Mouse (Mus musculus): ENCODE measurements around the gene Slc46a1.

The Slc46a1 gene

GRCm38 (mm10) chr11:78455308-78455707, 10.2 kb upstream of the Slc46a1 start:
- no peak for DNase-seq (ENCODE audit: low spot score in 2 of 2)

DNA sequence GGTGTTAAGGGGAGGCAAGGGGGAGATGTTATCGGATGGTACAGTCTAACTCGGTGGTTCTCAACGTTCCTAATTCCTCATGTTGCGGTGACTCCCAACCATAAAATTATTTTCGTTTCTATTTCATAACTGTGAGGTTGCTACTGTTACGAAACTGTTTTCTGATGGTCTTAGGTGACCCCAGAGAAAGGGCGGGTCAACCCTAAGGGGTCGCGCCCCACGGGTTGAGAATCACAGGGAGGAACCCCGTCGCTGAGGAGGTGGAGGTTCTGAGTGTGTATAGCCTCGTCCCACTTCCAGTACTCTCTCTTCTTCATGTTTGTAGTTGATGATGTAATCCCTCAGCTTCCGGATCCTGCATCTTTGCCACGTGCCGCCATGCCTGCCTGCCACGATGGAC, 6.8 kb upstream of the Slc46a1 start:
- DNase-seq (ENCODE audit: low spot score in 2 of 2), result no peak

GRCm38 (mm10) chr11:78461894-78462293, 3.6 kb upstream of the Slc46a1 start:
- DNase-seq (ENCODE audit: low spot score in 2 of 2), result no peak

GRCm38 (mm10) chr11:78462669-78463068, 2.8 kb upstream of the Slc46a1 start:
- DNase-seq (ENCODE audit: low spot score in 2 of 2), result no peak

- no peak for DNase-seq (ENCODE audit: low spot score in 2 of 2)
These were observed 2.0 kb upstream of the Slc46a1 start for GRCm38 (mm10) chr11:78463286-78464036.

DNA sequence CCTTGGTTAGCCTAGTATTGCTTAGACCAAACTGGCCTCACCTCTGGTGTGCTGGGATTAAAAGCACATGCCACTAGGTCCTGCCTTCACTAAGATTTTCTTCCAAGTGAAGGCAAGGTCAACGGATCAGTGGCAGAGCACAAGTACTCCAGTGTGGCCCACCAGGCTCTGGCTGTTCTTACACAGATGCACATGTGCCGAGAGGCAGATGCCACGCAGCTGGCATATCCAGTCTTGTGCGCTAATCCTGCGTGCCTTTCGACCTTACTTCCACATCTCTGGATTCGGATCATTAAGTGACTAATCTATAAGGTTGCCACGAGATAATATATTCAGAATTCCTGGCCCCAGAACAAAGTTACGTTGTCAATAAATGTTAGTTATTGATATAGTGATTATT, 381 bp upstream of the Slc46a1 start:
- no peak for DNase-seq (ENCODE audit: low spot score in 2 of 2)

DNA sequence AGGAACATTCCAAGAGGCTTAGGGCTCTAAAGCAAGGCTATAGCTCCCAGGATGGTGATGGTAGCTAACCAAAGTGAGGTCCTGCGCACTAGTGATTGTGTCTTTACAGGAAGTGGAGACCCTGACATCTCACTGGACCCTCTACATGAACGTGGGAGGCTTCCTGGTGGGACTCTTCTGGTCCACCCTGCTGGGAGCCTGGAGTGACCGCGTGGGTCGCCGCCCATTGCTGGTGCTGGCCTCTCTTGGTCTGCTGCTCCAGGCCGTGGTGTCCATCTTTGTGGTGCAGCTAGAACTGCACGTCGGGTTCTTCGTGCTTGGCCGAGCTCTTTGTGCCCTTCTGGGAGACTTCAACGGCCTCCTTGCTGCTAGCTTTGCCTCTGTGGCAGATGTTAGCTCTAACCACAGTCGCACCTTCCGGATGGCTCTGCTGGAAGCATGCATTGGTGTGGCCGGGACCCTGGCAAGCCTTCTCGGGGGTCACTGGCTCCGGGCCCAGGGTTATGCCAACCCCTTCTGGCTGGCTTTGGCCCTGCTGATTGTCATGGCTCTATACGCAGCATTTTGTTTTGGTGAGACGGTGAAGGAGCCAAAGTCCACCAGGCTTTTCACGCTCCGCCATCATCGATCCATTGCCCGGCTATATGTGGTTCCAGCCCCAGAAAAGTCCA, 880 bp downstream of the Slc46a1 start:
- no peak for DNase-seq (ENCODE audit: low spot score in 2 of 2)

DNA sequence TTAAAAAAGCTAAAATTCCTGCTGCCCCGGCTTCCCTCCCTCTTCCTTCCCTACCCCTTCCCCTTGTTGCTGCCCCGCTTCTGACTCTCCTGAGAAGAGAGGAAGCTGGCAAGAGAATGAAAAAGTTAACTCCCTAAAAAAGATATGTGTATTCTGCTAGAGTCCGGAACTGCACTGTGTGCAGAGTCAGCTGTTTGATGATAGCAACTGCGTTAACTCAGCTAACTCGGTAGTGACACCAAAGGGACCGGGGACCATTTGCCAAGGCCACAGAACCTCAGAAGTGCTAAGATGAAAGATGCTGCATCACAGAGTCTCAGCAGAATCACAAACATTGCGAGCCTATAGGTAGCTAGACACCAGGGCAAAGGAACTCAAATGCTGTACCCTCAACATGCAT, 2.0 kb downstream of the Slc46a1 start:
- DNase-seq (ENCODE audit: low spot score in 2 of 2), result no peak

DNA sequence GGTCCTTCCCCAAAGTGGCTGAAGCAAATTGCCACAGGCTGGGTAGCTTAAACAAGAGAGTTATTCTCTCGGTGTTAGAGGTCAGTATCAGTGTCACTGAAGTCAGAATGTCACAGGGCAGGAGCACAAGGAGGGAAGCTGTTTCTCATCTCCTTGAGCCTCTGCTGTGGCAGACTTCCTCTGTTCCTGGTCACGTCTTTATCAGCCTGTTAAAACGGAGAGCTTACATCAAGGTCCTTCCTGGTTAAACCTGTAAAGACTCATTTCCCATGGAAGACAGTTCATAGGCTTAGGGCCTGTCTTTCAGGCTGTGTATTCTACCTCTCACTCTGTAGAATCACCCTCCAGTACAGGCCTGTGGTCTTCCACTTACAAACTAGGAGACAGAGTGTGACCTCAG, 2.4 kb downstream of the Slc46a1 start:
- no peak for DNase-seq (ENCODE audit: low spot score in 2 of 2)

DNA sequence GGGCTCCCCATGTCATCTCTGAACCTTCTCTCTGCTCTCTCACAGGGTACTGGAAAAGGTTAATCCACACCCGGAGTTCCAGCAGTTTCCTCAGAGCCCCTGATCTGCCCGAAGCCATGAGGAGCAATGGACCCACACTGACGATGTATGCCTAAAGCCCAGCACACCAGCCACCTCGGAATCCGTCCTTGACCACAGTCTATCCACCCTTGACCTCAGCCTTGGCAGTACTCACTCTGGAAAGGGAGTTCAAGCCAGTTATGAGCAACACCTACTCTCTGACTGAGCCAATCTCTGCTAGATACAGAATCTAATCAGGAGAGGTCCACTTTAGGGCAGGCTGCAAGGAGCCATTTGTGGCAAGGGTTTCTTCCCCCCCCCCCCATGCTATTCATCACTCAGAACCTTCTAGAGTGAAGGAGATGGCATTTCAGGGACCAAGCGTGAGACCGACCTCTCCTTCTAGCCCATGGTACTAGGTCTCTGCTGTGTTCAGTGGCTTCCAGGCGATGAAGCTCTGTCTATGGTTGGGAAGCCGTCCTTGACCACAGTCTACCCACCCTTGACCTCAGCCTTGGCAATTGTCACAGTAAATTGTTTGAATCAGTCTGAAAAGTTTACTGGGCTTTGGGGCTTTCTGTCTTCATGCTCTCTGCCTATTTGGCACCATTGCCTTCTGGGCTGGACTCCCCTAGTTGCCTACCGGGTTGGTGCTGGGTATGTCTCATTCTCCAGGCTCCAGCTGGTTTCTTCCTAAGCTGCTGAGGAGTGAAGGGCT, 6.0 kb downstream of the Slc46a1 start:
- no peak for DNase-seq (ENCODE audit: low spot score in 2 of 2)

DNA sequence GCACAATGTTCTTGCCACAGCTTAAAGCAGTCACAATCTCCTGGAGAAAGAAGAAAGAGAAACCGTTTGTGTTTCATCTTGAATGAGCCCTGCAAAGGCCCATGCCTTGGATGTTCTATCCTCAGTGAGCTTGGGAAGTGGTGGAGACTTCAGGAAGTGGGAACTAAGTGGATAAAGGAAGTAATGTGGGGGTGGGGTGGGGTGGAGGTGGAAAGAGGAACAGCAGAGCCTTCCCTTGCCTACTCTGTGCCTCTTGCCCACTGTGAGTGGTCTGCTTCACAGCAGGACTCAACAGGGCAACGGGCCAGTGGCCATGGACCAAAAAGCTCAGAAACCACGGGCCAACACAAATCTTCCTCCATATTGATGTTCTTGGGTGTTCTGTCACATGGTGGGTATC, 9.8 kb downstream of the Slc46a1 start:
- no peak for DNase-seq (ENCODE audit: low spot score in 2 of 2)

GRCm38 (mm10) chr11:78483639-78484038, 18.1 kb downstream of the Slc46a1 start:
- DNase-seq (ENCODE audit: low spot score in 2 of 2), result no peak

DNA sequence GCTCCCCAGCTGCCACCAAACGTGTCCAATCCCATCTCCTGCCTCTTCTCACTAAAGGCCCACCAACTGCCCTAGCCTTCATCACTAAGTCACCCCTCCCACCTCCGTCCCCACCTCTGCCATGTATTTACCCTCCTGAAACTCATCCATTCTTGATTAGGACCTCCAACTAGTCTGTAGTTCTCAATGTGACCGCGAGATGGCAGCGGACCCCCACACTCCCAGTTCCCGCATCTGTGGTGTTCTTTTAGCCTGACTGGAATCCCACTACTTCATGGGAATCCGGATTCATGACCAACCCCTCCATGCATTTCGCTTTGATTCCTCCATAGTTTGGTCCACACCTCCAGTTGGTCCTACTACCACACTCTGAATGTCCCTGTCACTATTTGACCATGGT, 22.7 kb downstream of the Slc46a1 start:
- DNase-seq (ENCODE audit: low spot score in 2 of 2), result peak; percentile 80 to 86

DNA sequence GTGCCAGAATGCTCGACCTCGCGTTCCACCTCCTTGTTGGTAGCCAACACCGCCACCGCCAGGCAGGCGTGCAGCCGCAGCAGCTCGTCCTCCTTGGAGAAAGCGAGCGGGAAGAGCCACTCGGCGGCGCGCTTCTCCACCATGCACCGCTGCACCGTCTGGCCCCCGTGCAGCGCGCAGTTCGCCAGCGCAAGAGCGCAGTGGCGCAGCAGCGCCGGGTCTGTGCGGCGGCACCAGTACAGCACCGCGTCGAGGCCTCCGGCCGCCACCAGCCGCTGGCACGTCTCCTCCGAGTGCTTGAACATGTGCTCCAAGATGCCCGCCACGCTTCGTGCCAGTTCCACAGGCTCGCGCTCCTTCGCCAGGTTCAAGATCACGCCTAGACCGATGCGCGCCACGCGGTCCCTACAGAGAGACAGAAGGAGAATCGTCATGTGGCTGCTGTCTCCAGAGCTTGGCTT, 25.3 kb downstream of the Slc46a1 start:
- peak; percentile 67 to 76 for DNase-seq (ENCODE audit: low spot score in 2 of 2)

DNA sequence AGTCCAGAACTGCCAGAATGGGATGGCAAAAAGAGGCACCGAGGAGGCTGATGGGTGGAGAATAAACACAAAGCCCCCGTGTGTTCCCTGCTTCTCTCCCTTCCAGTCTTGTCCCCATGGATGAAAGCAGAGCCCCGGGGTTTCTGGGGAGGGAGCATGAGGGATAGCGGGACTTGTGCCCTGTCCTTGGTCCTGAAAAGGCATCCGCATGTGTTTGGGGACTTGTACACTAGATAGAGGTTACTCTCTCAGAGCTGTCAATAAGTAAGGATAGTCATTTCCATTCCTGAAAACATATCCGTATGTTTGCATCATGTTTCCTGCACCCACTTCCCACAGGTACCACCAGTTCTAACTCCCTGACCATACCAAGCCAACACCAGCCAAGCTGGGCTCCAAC, 30.4 kb downstream of the Slc46a1 start:
- DNase-seq (ENCODE audit: low spot score in 2 of 2), result no peak

GRCm38 (mm10) chr11:78497071-78497541, 31.6 kb downstream of the Slc46a1 start:
- peak; percentile 65 to 73 for DNase-seq (ENCODE audit: low spot score in 2 of 2)

- peak; percentile 97 for DNase-seq (ENCODE audit: low spot score in 2 of 2)
These were observed 32.3 kb downstream of the Slc46a1 start, which contains the start of gene Sarm1 for GRCm38 (mm10) chr11:78497544-78498522. Gene Sarm1 (minus strand): TSS chr11:78497754.

DNA sequence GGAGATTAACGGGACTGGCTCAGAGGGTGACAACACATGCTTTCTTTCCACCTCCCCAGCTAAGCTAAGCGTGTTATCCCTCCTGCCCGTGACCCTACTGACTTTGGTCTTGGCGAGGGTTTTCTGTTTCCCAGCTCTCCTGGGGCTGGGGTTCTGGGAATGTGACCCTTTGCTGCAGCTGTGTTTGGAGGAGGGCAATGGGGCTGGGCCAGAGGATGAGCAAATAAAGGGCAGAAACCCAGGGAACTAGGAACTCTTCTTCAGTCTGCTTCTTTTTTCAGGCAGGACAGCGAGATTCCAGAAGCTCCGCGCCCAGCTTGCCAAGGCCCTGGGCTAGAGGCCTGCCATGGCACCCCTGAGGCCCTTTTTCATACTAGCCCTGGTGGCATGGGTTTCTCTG, 33.5 kb downstream of the Slc46a1 start, which contains the start of gene Vtn:
Gene Vtn, plus strand, starts transcription at position 88 of the 400 bp plus-strand sequence.
- DNase-seq (ENCODE audit: low spot score in 2 of 2), result no peak

DNA sequence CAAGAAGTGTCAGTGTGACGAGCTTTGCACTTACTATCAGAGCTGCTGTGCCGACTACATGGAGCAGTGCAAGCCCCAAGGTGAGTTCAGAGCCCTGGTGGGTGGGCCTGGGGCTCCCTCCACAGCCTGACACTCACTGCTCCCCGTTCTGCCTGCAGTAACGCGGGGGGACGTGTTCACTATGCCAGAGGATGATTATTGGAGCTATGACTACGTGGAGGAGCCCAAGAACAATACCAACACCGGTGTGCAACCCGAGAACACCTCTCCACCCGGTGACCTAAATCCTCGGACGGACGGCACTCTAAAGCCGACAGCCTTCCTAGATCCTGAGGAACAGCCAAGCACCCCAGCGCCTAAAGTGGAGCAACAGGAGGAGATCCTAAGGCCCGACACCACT, 34.0 kb downstream of the Slc46a1 start:
- no peak for DNase-seq (ENCODE audit: low spot score in 2 of 2)

DNA sequence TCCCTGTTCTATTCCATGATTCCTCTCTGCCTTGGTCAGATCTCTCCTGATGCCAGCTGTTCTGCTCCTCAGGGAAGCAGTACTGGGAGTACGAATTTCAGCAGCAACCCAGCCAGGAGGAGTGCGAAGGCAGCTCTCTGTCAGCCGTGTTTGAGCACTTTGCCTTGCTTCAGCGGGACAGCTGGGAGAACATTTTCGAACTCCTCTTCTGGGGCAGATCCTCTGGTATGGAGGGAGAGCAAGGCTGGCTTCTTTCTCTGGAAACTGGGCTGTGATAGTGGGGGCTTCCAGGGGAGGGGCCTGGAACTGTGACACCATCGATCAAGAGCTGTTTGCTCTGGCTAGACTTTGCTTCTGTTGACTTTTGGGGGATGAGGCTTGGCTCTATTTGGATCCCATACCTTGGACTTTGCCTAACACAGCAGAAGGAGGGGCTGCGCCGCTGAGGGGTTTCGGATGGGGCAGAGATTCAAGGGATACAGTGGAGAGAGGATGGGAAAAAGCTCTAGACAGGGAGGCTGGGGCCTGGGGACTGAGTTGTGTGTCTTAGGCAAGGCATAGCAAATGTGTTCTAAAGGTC, 35.2 kb downstream of the Slc46a1 start:
- no peak for DNase-seq (ENCODE audit: low spot score in 2 of 2)

GRCm38 (mm10) chr11:78501529-78501928, 36.0 kb downstream of the Slc46a1 start:
- DNase-seq (ENCODE audit: low spot score in 2 of 2), result no peak

Measured in right cerebral cortex, postnatal 10 days (tissue).